8 mouse cellular contexts compared by ENCODE assay signal in genomic region chr12:16999739-17000497, GRCm38 (mm10). TPM values are rescaled to one million over a fixed set of nuclear protein-coding genes. Genes with fewer than 3 reads are reported as not detected.
DNase-seq lines count a peak whose midpoint lies in the region; ATAC-seq lines count a peak whose summit lies in the region.

Gene Pqlc3, minus strand, starts transcription at chr12:17000408.

- under 1% methylated on average over 57 of the region's 57 CpGs for WGBS in forebrain, embryonic 11.5 days
- WGBS in heart, embryonic 16.5 days: under 1% methylated on average over 53 of the region's 57 CpGs
- under 1% methylated on average over 57 of the region's 57 CpGs for WGBS in liver, embryonic 15.5 days (ENCODE audit: insufficient replicate concordance)
- under 1% methylated on average over 57 of the region's 57 CpGs for WGBS in neural tube, embryonic 11.5 days

- no peaks in the 10 kb centered on the region for H3K9me3 ChIP-seq in forebrain, embryonic 11.5 days (ENCODE audit: control insufficient read depth, low read length)
- no peaks in the 10 kb centered on the region for H3K9me3 ChIP-seq in heart, embryonic 16.5 days (replicated peaks; ENCODE audit: control insufficient read depth, low read length)
- H3K9me3 ChIP-seq in liver, embryonic 15.5 days (replicated peaks): no peaks in the 10 kb centered on the region
- no peaks in the 10 kb centered on the region for H3K9me3 ChIP-seq in neural tube, embryonic 11.5 days (ENCODE audit: control insufficient read depth, low read length)

- peak within 1 kb of the TSS; percentile 37; the same call in 1 of the 2 replicates for H3K9ac ChIP-seq in forebrain, embryonic 11.5 days (ENCODE audit: low read length)
- H3K9ac ChIP-seq in heart, embryonic 16.5 days (ENCODE audit: low read length): peak within 1 kb of the TSS; percentile 74
- peak within 1 kb of the TSS; percentile 56 for H3K9ac ChIP-seq in liver, embryonic 15.5 days
- H3K9ac ChIP-seq in neural tube, embryonic 11.5 days (ENCODE audit: low read length): peak within 1 kb of the TSS; percentile 47

- H3K4me2 ChIP-seq in forebrain, embryonic 11.5 days (ENCODE audit: low read depth, low read length, severe bottlenecking): peak within 1 kb of the TSS; percentile 80
- peak within 1 kb of the TSS; percentile 96 for H3K4me2 ChIP-seq in heart, embryonic 16.5 days (ENCODE audit: low read depth, low read length)
- H3K4me2 ChIP-seq in liver, embryonic 15.5 days: peak within 1 kb of the TSS; percentile 93
- peak within 1 kb of the TSS; percentile 77 for H3K4me2 ChIP-seq in neural tube, embryonic 11.5 days (ENCODE audit: low read depth)

- H3K4me1 ChIP-seq in brown adipose tissue, adult 24 weeks (ENCODE audit: control insufficient read depth, insufficient read depth, insufficient read length, low read length): no peaks in the 10 kb centered on the region
- H3K4me1 ChIP-seq in forebrain, embryonic 11.5 days (replicated peaks; ENCODE audit: control insufficient read depth, insufficient read depth, low read length): no peaks in the 10 kb centered on the region
- peaks cover 6% of the 10 kb centered on the region for H3K4me1 ChIP-seq in heart, embryonic 16.5 days (ENCODE audit: control insufficient read depth, insufficient read depth, low read length)
- H3K4me1 ChIP-seq in liver, embryonic 15.5 days (replicated peaks): peaks cover 45% of the 10 kb centered on the region
- 0 out of 2 replicates have a peak, but pooled peaks cover 5% of the 10 kb centered on the region for H3K4me1 ChIP-seq in neural tube, embryonic 11.5 days (ENCODE audit: control insufficient read depth, insufficient read depth, low read length)

- H3K27me3 ChIP-seq in forebrain, embryonic 11.5 days (ENCODE audit: control insufficient read depth, insufficient read depth, low read length): peaks cover 10% of the 10 kb centered on the region
- no peaks in the 10 kb centered on the region for H3K27me3 ChIP-seq in heart, embryonic 16.5 days (ENCODE audit: control insufficient read depth, insufficient read depth, low read length)
- H3K27me3 ChIP-seq in liver, embryonic 15.5 days: peaks cover 44% of the 10 kb centered on the region
- H3K27me3 ChIP-seq in neural tube, embryonic 11.5 days (ENCODE audit: control insufficient read depth, insufficient read depth, low read length): peaks cover 11% of the 10 kb centered on the region; the same call in 1 of the 2 replicates

- 0 out of 2 replicates have a peak within 1 kb of the TSS, but pooled peaks have one; percentile 43 for H3K27ac ChIP-seq in brown adipose tissue, adult 24 weeks (replicated peaks; ENCODE audit: low read depth, low read length)
- H3K27ac ChIP-seq in forebrain, embryonic 11.5 days (ENCODE audit: low read depth, low read length): no peak within 1 kb of the TSS
- peak within 1 kb of the TSS; percentile 33; the same call in 1 of the 2 replicates for H3K27ac ChIP-seq in heart, embryonic 16.5 days (ENCODE audit: low read length)
- peak within 1 kb of the TSS; percentile 80 for H3K27ac ChIP-seq in liver, embryonic 15.5 days (replicated peaks)
- no peak within 1 kb of the TSS for H3K27ac ChIP-seq in neural tube, embryonic 11.5 days (ENCODE audit: low read depth, low read length)

- DNase-seq in forebrain, embryonic 11.5 days (ENCODE audit: low spot score): peak; percentile 83
- DNase-seq in kidney, postnatal 25 days: peak; percentile 81 to 91
- peak; percentile 75 for DNase-seq in neural tube, embryonic 11.5 days (ENCODE audit: low spot score)
- DNase-seq in telencephalon, adult 2 months (ENCODE audit: low read depth, low spot score): peak; percentile 31

- peak; percentile 99 for ATAC-seq in CD4-positive, CD25-positive, alpha-beta regulatory T cell, adult 4 months
- ATAC-seq in forebrain, embryonic 11.5 days (replicated peaks; ENCODE audit: low FRiP score): peak; percentile 82
- ATAC-seq in heart, embryonic 16.5 days (replicated peaks; ENCODE audit: extremely low read depth, insufficient read depth, low FRiP score): peak; percentile 89
- peak; percentile 99 for ATAC-seq in liver, embryonic 15.5 days (ENCODE audit: insufficient read depth)
- ATAC-seq in neural tube, embryonic 11.5 days (ENCODE audit: insufficient read depth, low FRiP score, low TSS enrichment): peak; percentile 70

- peak within 1 kb of the TSS; percentile 75 for H3K4me3 ChIP-seq in brown adipose tissue, adult 24 weeks (ENCODE audit: insufficient read depth, low read depth, low read length)
- H3K4me3 ChIP-seq in forebrain, embryonic 11.5 days (ENCODE audit: low read depth, low read length): peak within 1 kb of the TSS; percentile 48
- H3K4me3 ChIP-seq in heart, embryonic 16.5 days (ENCODE audit: low read length): peak within 1 kb of the TSS; percentile 75
- H3K4me3 ChIP-seq in liver, embryonic 15.5 days (replicated peaks): peak within 1 kb of the TSS; percentile 72
- peak within 1 kb of the TSS; percentile 47 for H3K4me3 ChIP-seq in neural tube, embryonic 11.5 days (ENCODE audit: low read depth, low read length)

- no peaks in the 10 kb centered on the region for H3K36me3 ChIP-seq in forebrain, embryonic 11.5 days (ENCODE audit: control insufficient read depth, insufficient read depth, low read length)
- H3K36me3 ChIP-seq in heart, embryonic 16.5 days (ENCODE audit: control insufficient read depth, insufficient read depth): no peaks in the 10 kb centered on the region
- 0 out of 2 replicates have a peak, but pooled peaks cover 5% of the 10 kb centered on the region for H3K36me3 ChIP-seq in liver, embryonic 15.5 days (replicated peaks)
- H3K36me3 ChIP-seq in neural tube, embryonic 11.5 days (ENCODE audit: control insufficient read depth, insufficient read depth, low read length): no peaks in the 10 kb centered on the region; the same call in 1 of the 2 replicates

RNA-seq across cellular contexts. Expression of gene Pqlc3, which starts in this region (rescaled TPM):
- polyA plus RNA-seq in CD4-positive, CD25-positive, alpha-beta regulatory T cell, adult 4 months (2017; shearing (Covaris generic)): 10 to 100 TPM; 73.7 to 86.4 TPM
- 48.8 and 52.4 TPM in 2 replicates for polyA plus RNA-seq in brown adipose tissue, adult 24 weeks (2012; ENCODE audit: insufficient read depth, insufficient read length, missing spikeins)
- 3.5 and 4.8 TPM in 2 replicates for polyA plus RNA-seq in forebrain, embryonic 11.5 days (2014; fragmentation: Nextera tagmentation; extraction: Ambion mirVana)
- polyA plus RNA-seq in heart, embryonic 16.5 days (2015; fragmentation: Nextera tagmentation; extraction: Ambion mirVana): 5.3 and 8.3 TPM in 2 replicates
- polyA plus RNA-seq in liver, embryonic 15.5 days (2015; fragmentation: Nextera tagmentation; extraction: Ambion mirVana): 4.9 and 5.3 TPM in 2 replicates
- polyA plus RNA-seq in neural tube, embryonic 11.5 days (2014; fragmentation: Nextera tagmentation; extraction: Ambion mirVana): 3.2 TPM in 2 replicates

Comparison
In these comparisons a context has a peak if more than half of its experiments do, and no peak if none do; other contexts are left out.
1. H3K27ac ChIP-seq: peak in brown adipose tissue, adult 24 weeks (single experiment), heart, embryonic 16.5 days (single experiment) and liver, embryonic 15.5 days (single experiment); none in forebrain, embryonic 11.5 days (single experiment) and neural tube, embryonic 11.5 days (single experiment).
2. DNase-seq: peak in every context shown above with its lines; median percentile 86 in kidney, postnatal 25 days; 83 in forebrain, embryonic 11.5 days; 75 in neural tube, embryonic 11.5 days; 31 in telencephalon, adult 2 months.
3. Peak in every context shown above with its lines, with median percentiles within 50 percentile points of each other: ATAC-seq, H3K4me3 ChIP-seq, H3K4me2 ChIP-seq and H3K9ac ChIP-seq.